Mouse (Mus musculus): ENCODE data around the gene Gsn.

The Gsn gene

GRCm38 (mm10) chr2:35255885-35256833, at the start of gene Gsn:
Gene Gsn, plus strand, starts transcription at chr2:35256380.
- Histone ChIP-seq H3K9me3 (ENCODE audit: low read length) (no peaks in the 10 kb centered on the region), H3K27me3 (ENCODE audit: insufficient read depth, low read length) (peaks cover 66% of the 10 kb centered on the region), H3K4me1 (replicated peaks; ENCODE audit: low read depth, low read length) (peaks cover 25% of the 10 kb centered on the region), H3K4me3 (replicated peaks; ENCODE audit: low read length) (peak within 1 kb of the TSS; percentile 79), H3K36me3 (ENCODE audit: insufficient read depth, low read length) (no peaks in the 10 kb centered on the region)
- TF ChIP-seq CTCF (conservative IDR thresholded peaks at IDR 0.05; ENCODE audit: low read length) = no peak
- no peak for TF ChIP-seq POU5F1 (IDR thresholded peaks at IDR 0.05; ENCODE audit: borderline replicate concordance, low read length)
- no peak for TF ChIP-seq NANOG (IDR thresholded peaks at IDR 0.05; ENCODE audit: borderline replicate concordance, low read length)

DNA sequence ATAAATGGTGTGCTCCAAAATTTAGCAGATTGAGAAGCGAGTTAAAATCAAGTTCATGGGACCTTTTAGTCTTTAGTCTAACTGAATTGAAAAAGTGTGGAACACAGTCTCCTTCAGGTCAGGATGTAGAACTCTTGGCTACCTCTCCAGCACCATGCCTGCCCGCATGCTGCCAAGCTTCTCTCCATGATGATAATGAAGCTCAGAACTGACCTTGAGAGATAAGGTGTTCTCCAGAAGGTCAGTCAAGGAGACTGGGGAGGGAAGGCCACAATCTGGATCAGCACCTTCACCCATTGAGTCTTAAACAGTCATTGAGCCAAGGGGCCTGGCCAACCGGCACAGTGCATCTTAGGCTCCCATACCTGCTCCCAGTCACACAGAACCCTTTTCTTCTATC, 49.4 kb upstream of the Gsn start:
- H3K36me3 ChIP-seq (ENCODE audit: insufficient read depth, low read length) = no peaks in the 10 kb centered on the region
- peaks cover 8% of the 10 kb centered on the region; the same call in 1 of the 2 replicates for H3K27me3 ChIP-seq (ENCODE audit: insufficient read depth, low read length)
- H3K4me1 ChIP-seq (replicated peaks; ENCODE audit: low read depth, low read length) = no peaks in the 10 kb centered on the region
- TF ChIP-seq POU5F1 (IDR thresholded peaks at IDR 0.05; ENCODE audit: borderline replicate concordance, low read length) (no peak), NANOG (IDR thresholded peaks at IDR 0.05; ENCODE audit: borderline replicate concordance, low read length) (no peak), CTCF (conservative IDR thresholded peaks at IDR 0.05; ENCODE audit: low read length) (no peak)
- H3K9me3 ChIP-seq (ENCODE audit: low read length) = peaks cover 16% of the 10 kb centered on the region
- no peak overlapping the region for H3K4me3 ChIP-seq (replicated peaks; ENCODE audit: low read length)

GRCm38 (mm10) chr2:35208054-35208453, 48.1 kb upstream of the Gsn start:
- Histone ChIP-seq H3K9me3 (ENCODE audit: low read length) (peaks cover 4% of the 10 kb centered on the region), H3K27me3 (ENCODE audit: insufficient read depth, low read length) (peaks cover 8% of the 10 kb centered on the region; the same call in 1 of the 2 replicates), H3K4me1 (replicated peaks; ENCODE audit: low read depth, low read length) (no peaks in the 10 kb centered on the region), H3K36me3 (ENCODE audit: insufficient read depth, low read length) (no peaks in the 10 kb centered on the region), H3K4me3 (replicated peaks; ENCODE audit: low read length) (no peak overlapping the region)
- TF ChIP-seq POU5F1 (IDR thresholded peaks at IDR 0.05; ENCODE audit: borderline replicate concordance, low read length) = no peak
- no peak for TF ChIP-seq NANOG (IDR thresholded peaks at IDR 0.05; ENCODE audit: borderline replicate concordance, low read length)
- TF ChIP-seq CTCF (conservative IDR thresholded peaks at IDR 0.05; ENCODE audit: low read length) = no peak

DNA sequence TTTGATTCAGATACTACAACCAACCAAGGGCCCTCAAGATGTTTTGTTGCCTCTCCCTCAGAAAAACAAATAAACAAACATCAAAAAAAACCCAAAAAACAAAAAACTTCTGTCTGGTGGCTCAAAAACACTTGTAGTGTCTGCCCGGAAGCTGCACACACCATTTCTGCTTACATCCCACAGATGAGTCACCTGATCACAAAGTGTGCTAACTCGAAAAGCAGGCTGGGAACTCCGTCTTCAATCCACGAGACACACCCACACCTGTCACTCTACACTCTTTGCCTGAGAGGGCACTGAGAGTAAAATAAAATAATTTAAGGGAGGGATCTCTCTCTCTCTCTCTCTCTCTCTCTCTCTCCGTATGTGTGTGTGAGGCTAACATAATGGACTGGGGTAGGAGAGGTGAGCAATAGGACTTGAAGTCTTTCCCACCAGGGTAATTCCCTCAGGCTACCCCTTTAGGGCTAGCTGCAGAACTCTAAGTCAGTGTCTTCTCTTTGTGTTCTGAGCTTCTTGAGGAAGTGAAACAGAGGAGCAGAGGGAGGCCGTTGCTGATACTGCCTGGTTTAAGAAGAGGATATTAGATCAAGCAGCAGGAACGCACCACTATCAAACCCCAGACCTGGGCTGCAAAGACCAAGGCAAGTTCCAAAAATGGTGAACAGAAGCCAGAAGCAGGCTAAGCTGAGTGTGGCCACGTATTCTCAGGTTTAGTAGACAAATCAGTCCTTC, 47.1 kb upstream of the Gsn start:
- TF ChIP-seq NANOG (IDR thresholded peaks at IDR 0.05; ENCODE audit: borderline replicate concordance, low read length) (no peak), CTCF (conservative IDR thresholded peaks at IDR 0.05; ENCODE audit: low read length) (no peak), POU5F1 (IDR thresholded peaks at IDR 0.05; ENCODE audit: borderline replicate concordance, low read length) (no peak)
- H3K36me3 ChIP-seq (ENCODE audit: insufficient read depth, low read length) = no peaks in the 10 kb centered on the region
- peaks cover 3% of the 10 kb centered on the region; the same call in 1 of the 2 replicates for H3K4me1 ChIP-seq (replicated peaks; ENCODE audit: low read depth, low read length)
- no peak overlapping the region for H3K4me3 ChIP-seq (replicated peaks; ENCODE audit: low read length)
- H3K9me3 ChIP-seq (ENCODE audit: low read length) = no peaks in the 10 kb centered on the region
- H3K27me3 ChIP-seq (ENCODE audit: insufficient read depth, low read length) = peaks cover 12% of the 10 kb centered on the region; the same call in 1 of the 2 replicates

GRCm38 (mm10) chr2:35211681-35212080, 44.5 kb upstream of the Gsn start:
- no peak for TF ChIP-seq CTCF (conservative IDR thresholded peaks at IDR 0.05; ENCODE audit: low read length)
- no peak for TF ChIP-seq POU5F1 (IDR thresholded peaks at IDR 0.05; ENCODE audit: borderline replicate concordance, low read length)
- TF ChIP-seq NANOG (IDR thresholded peaks at IDR 0.05; ENCODE audit: borderline replicate concordance, low read length) = no peak
- H3K9me3 ChIP-seq (ENCODE audit: low read length) = no peaks in the 10 kb centered on the region
- H3K36me3 ChIP-seq (ENCODE audit: insufficient read depth, low read length) = no peaks in the 10 kb centered on the region

DNA sequence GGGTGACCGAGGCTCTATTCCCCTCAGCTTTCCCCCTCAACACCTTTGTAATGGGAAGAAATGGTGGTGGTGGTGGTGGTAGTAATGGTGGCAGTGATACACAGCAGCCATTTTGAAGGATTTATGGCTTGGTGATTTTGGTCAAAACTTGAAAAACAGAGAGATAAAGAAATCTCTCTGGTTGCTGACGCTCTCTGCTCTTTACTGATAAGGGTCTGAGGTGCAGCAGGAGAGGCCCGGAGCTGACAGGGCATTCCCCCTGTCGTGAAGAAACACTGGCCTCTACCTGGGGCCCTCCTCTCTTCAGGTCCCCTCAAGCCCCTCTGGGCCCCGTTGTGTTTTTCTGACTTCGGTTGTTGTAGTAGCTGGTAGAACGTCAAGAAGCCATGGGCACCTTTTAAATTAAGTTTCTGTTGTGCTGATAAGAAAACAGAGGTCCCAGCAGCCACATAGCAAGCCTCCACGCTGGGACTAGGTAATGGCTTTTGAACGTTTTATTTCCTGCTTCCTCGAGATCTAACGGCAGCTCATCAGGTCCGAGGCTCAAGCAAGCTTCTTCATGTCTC, 42.8 kb upstream of the Gsn start:
- H3K4me3 ChIP-seq (replicated peaks; ENCODE audit: low read length) = no peak overlapping the region
- peaks cover 15% of the 10 kb centered on the region; the same call in 1 of the 2 replicates for H3K27me3 ChIP-seq (ENCODE audit: insufficient read depth, low read length)
- peaks cover 12% of the 10 kb centered on the region; the same call in 1 of the 2 replicates for H3K4me1 ChIP-seq (replicated peaks; ENCODE audit: low read depth, low read length)
- H3K36me3 ChIP-seq (ENCODE audit: insufficient read depth, low read length) = no peaks in the 10 kb centered on the region
- H3K9me3 ChIP-seq (ENCODE audit: low read length) = no peaks in the 10 kb centered on the region
- no peak for TF ChIP-seq NANOG (IDR thresholded peaks at IDR 0.05; ENCODE audit: borderline replicate concordance, low read length)
- no peak for TF ChIP-seq CTCF (conservative IDR thresholded peaks at IDR 0.05; ENCODE audit: low read length)
- TF ChIP-seq POU5F1 (IDR thresholded peaks at IDR 0.05; ENCODE audit: borderline replicate concordance, low read length) = no peak

More at GRCm38 (mm10) chr2:35211681-35212080, 44.5 kb upstream of the Gsn start:
- H3K4me1 ChIP-seq (replicated peaks; ENCODE audit: low read depth, low read length) = peaks cover 12% of the 10 kb centered on the region; the same call in 1 of the 2 replicates
- H3K4me3 ChIP-seq (replicated peaks; ENCODE audit: low read length) = no peak overlapping the region
- peaks cover 15% of the 10 kb centered on the region; the same call in 1 of the 2 replicates for H3K27me3 ChIP-seq (ENCODE audit: insufficient read depth, low read length)

GRCm38 (mm10) chr2:35214881-35215358, 41.3 kb upstream of the Gsn start:
- Histone ChIP-seq H3K4me3 (replicated peaks; ENCODE audit: low read length) (peak overlapping the region; percentile 11), H3K27me3 (ENCODE audit: insufficient read depth, low read length) (peaks cover 15% of the 10 kb centered on the region; the same call in 1 of the 2 replicates), H3K36me3 (ENCODE audit: insufficient read depth, low read length) (no peaks in the 10 kb centered on the region), H3K4me1 (replicated peaks; ENCODE audit: low read depth, low read length) (peaks cover 25% of the 10 kb centered on the region), H3K9me3 (ENCODE audit: low read length) (no peaks in the 10 kb centered on the region)
- no peak for TF ChIP-seq POU5F1 (IDR thresholded peaks at IDR 0.05; ENCODE audit: borderline replicate concordance, low read length)
- TF ChIP-seq CTCF (conservative IDR thresholded peaks at IDR 0.05; ENCODE audit: low read length) = peak; percentile 94
- TF ChIP-seq NANOG (IDR thresholded peaks at IDR 0.05; ENCODE audit: borderline replicate concordance, low read length) = no peak
